Mouse (Mus musculus) liver, embryonic 11.5 days (tissue): ENCODE results near the gene 2010111I01Rik. TPM values are rescaled to one million over a fixed set of nuclear protein-coding genes. Genes with fewer than 3 reads are reported as not detected.

Source experiments
- ATAC-seq: fragments of 200-750 bp; cut with Nextera tagmentation; replicated peaks from 2 replicates; pipeline ENCODE4 v1.8.0; 2017; ENCODE audit warnings: moderate number of reproducible peaks, mild to moderate bottlenecking, moderate TSS enrichment, moderate library complexity; ENCODE audit not compliant: low FRiP score
- DNase-seq: peaks from one replicate; pipeline ENCODE4 v3.0.0-alpha.2; 2017; ENCODE audit warnings: low spot score
- H3K27ac ChIP-seq: fragments of 300-500 bp; sonication (generic); 2 replicates; pipeline ENCODE4 v1.5.1; 2014; ENCODE audit warnings: mild to moderate bottlenecking, low read depth, low read length, control low read depth
- H3K27me3 ChIP-seq: fragments of 300-500 bp; sonication (generic); replicated peaks from 2 replicates; pipeline ENCODE4 v1.6.1; 2014; ENCODE audit warnings: low read length, mixed read lengths; ENCODE audit not compliant: control insufficient read depth, insufficient read depth
- H3K36me3 ChIP-seq: fragments of 300-500 bp; sonication (generic); 2 replicates; pipeline ENCODE4 v1.6.1; 2014; ENCODE audit warnings: mild to moderate bottlenecking, low read length, moderate library complexity, mixed read lengths; ENCODE audit not compliant: control insufficient read depth, insufficient read depth
- H3K4me1 ChIP-seq: fragments of 300-500 bp; sonication (generic); replicated peaks from 2 replicates; pipeline ENCODE4 v1.6.1; 2014; ENCODE audit warnings: low read length, mixed read lengths; ENCODE audit not compliant: control insufficient read depth, insufficient read depth
- H3K4me2 ChIP-seq: fragments of 300-500 bp; sonication (generic); 2 replicates; pipeline ENCODE4 v1.6.1; 2014; ENCODE audit warnings: mild to moderate bottlenecking, control low read depth, moderate library complexity
- H3K4me3 ChIP-seq: fragments of 300-500 bp; sonication (generic); 2 replicates; pipeline ENCODE4 v1.5.1; 2014; ENCODE audit warnings: low read depth, low read length, control low read depth
- H3K9ac ChIP-seq: fragments of 300-500 bp; sonication (generic); 2 replicates; pipeline ENCODE4 v1.6.1; 2014; ENCODE audit warnings: low read depth, low read length, control low read depth
- H3K9me3 ChIP-seq: fragments of 300-500 bp; sonication (generic); 2 replicates; pipeline ENCODE4 v1.6.1; 2016; ENCODE audit warnings: low read length, inconsistent platforms, mixed read lengths; ENCODE audit not compliant: control insufficient read depth
- WGBS: fragments of 180-500 bp; shearing (Covaris S2); extraction: QIAGEN DNeasy Blood & Tissue Kit; methylation state at CpG from one replicate; pipeline ENCODE4 v1.1.7; 2014; 5-methylcytosine and 5-hydroxymethylcytosine counted together
- polyA plus RNA-seq: library from polyadenylated mRNA; unstranded; fragments of >200 nt; fragmentation: Nextera tagmentation; extraction: Ambion mirVana; gene quantifications from 2 replicates; pipeline ENCODE4 v1.2.1, GENCODE M21; 2014

Gene 2010111I01Rik
- polyA plus RNA-seq, 1 experiment from 2014 or later: 30.6 TPM

DNA sequence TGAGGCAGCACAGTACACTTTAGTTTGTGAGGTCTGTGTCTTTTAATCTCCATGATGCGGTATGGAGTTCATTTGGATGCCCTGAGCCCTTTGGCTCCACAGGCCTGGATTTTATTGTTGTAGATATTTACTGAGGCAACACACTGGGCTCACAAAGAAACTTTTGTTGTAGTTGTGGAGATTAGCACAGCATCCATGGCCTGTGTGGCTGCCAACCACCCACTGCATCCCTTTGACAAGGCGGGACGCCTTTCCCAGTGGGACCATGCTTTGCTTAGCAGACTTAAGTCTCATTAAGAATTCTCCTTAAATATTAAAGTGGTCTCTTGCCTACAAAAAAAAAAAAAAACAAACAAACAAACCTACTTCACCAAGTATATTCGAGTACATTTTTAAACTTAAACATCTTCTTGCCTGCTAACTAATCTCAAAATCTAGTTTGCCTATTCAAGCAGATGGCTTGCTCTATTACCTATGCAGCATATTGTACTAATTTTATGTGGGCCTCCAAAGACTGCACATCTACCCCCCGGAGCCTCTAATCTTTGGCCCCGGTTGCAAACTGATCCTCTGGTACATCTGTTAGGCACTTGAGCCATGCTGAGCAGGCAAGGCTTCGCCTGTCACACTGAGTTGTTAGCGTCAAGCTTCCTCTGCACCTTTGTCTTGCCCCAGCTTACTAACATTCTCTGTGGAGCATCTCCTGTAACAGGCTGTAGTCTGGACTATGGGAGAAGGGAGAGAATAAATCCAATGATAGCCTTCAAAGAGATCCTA is 239.0 kb downstream of the 2010111I01Rik start:
- 82% methylated on average over 8 of the region's 8 CpGs for WGBS
- DNase-seq (no peak), ATAC-seq (no peak)
- H3K27me3 ChIP-seq: no peaks in the 10 kb centered on the region
- no peaks in the 10 kb centered on the region for H3K4me1 ChIP-seq
- no peaks in the 10 kb centered on the region for H3K36me3 ChIP-seq
- no peak overlapping the region for H3K4me3 ChIP-seq
- no peaks in the 10 kb centered on the region for H3K9me3 ChIP-seq
- no peak overlapping the region for H3K9ac ChIP-seq
- no peak overlapping the region for H3K4me2 ChIP-seq
- no peak overlapping the region for H3K27ac ChIP-seq

GRCm38 (mm10) chr13:63205750-63206149 is 241.1 kb downstream of the 2010111I01Rik start:
- no peak overlapping the region for H3K9ac ChIP-seq
- no peaks in the 10 kb centered on the region for H3K36me3 ChIP-seq
- H3K4me3 ChIP-seq: no peak overlapping the region
- H3K4me1 ChIP-seq: no peaks in the 10 kb centered on the region
- no peak for DNase-seq
- H3K4me2 ChIP-seq: no peak overlapping the region
- H3K27me3 ChIP-seq: no peaks in the 10 kb centered on the region
- ATAC-seq: no peak
- no peaks in the 10 kb centered on the region for H3K9me3 ChIP-seq
- H3K27ac ChIP-seq: no peak overlapping the region
- WGBS: 82% methylated on average over 4 of the region's 4 CpGs

- Histone ChIP-seq H3K4me3 (no peak overlapping the region), H3K27me3 (no peaks in the 10 kb centered on the region), H3K36me3 (no peaks in the 10 kb centered on the region), H3K27ac (no peak overlapping the region), H3K4me1 (no peaks in the 10 kb centered on the region), H3K9ac (no peak overlapping the region), H3K9me3 (no peaks in the 10 kb centered on the region), H3K4me2 (no peak overlapping the region)
- ATAC-seq (no peak), DNase-seq (no peak)
- WGBS: 65% methylated on average over 1 of the region's 1 CpGs
Measured at GRCm38 (mm10) chr13:63206396-63206795, 241.7 kb downstream of the 2010111I01Rik start.

GRCm38 (mm10) chr13:63216537-63216936 is 251.8 kb downstream of the 2010111I01Rik start:
- no peaks in the 10 kb centered on the region for H3K9me3 ChIP-seq
- H3K4me1 ChIP-seq: no peaks in the 10 kb centered on the region
- no peak overlapping the region for H3K27ac ChIP-seq
- ATAC-seq (no peak), DNase-seq (no peak)
- H3K9ac ChIP-seq: no peak overlapping the region
- H3K4me3 ChIP-seq: no peak overlapping the region
- no peaks in the 10 kb centered on the region for H3K36me3 ChIP-seq
- H3K27me3 ChIP-seq: no peaks in the 10 kb centered on the region
- H3K4me2 ChIP-seq: no peak overlapping the region

- WGBS: 95% methylated on average over 7 of the region's 8 CpGs
- Histone ChIP-seq H3K27ac (no peak overlapping the region), H3K4me1 (no peaks in the 10 kb centered on the region), H3K9me3 (no peaks in the 10 kb centered on the region), H3K4me3 (no peak overlapping the region), H3K27me3 (no peaks in the 10 kb centered on the region), H3K36me3 (no peaks in the 10 kb centered on the region), H3K9ac (no peak overlapping the region), H3K4me2 (no peak overlapping the region)
- no peak for ATAC-seq
- DNase-seq: no peak
Measured at GRCm38 (mm10) chr13:63223026-63223770, 258.5 kb downstream of the 2010111I01Rik start.

- DNase-seq: no peak
- Histone ChIP-seq H3K27me3 (no peaks in the 10 kb centered on the region), H3K4me3 (no peak overlapping the region), H3K27ac (no peak overlapping the region), H3K9me3 (no peaks in the 10 kb centered on the region), H3K9ac (no peak overlapping the region), H3K4me1 (no peaks in the 10 kb centered on the region), H3K4me2 (no peak overlapping the region), H3K36me3 (no peaks in the 10 kb centered on the region)
- WGBS: 81% methylated on average over 8 of the region's 8 CpGs
- ATAC-seq: no peak
Measured at GRCm38 (mm10) chr13:63225796-63226583, 261.3 kb downstream of the 2010111I01Rik start.

- H3K4me3 ChIP-seq: no peak overlapping the region
- H3K9ac ChIP-seq: no peak overlapping the region
- H3K4me1 ChIP-seq: no peaks in the 10 kb centered on the region
- no peaks in the 10 kb centered on the region for H3K36me3 ChIP-seq
- WGBS: 78% methylated on average over 3 of the region's 3 CpGs
- ATAC-seq: no peak
- H3K27me3 ChIP-seq: no peaks in the 10 kb centered on the region
- no peaks in the 10 kb centered on the region for H3K9me3 ChIP-seq
- DNase-seq: no peak
- H3K4me2 ChIP-seq: no peak overlapping the region
- no peak overlapping the region for H3K27ac ChIP-seq
Measured at GRCm38 (mm10) chr13:63227785-63228184, 263.1 kb downstream of the 2010111I01Rik start.

- ATAC-seq (no peak), DNase-seq (no peak)
- Histone ChIP-seq H3K36me3 (no peaks in the 10 kb centered on the region), H3K9ac (no peak overlapping the region), H3K27ac (no peak overlapping the region), H3K4me1 (no peaks in the 10 kb centered on the region), H3K4me2 (no peak overlapping the region), H3K9me3 (no peaks in the 10 kb centered on the region), H3K4me3 (no peak overlapping the region), H3K27me3 (no peaks in the 10 kb centered on the region)
- WGBS: 63% methylated on average over 7 of the region's 7 CpGs
Measured at GRCm38 (mm10) chr13:63230955-63231701, 266.4 kb downstream of the 2010111I01Rik start.
